Mouse (Mus musculus): ENCODE measurements at regions not wholly inside any gene's neighbourhood (a gene's known extent, or its start where the extent isn't known, plus 50 kb on each side); places are given as distances from the start of the nearest gene placed in this dataset.

GRCm38 (mm10) chr13:71138745-71139312, 297.2 kb upstream of the Adamts16 start:
- TF ChIP-seq CTCF (IDR thresholded peaks at IDR 0.05; ENCODE audit: low read depth, low read length): no peak
- TF ChIP-seq POLR2AphosphoS5 (IDR thresholded peaks at IDR 0.05; ENCODE audit: insufficient replicate concordance, low read depth, low read length): no peak
- TF ChIP-seq TAL1 (conservative IDR thresholded peaks at IDR 0.05; ENCODE audit: low read depth, low read length): no peak

Measured in G1E (cell line).